Mouse (Mus musculus) natural killer cell, adult 2 months (primary cell): Measurements from ENCODE around the gene Wwox.

Experiments
- DNase-seq, 2 experiments: peaks; one replicate each; pipeline ENCODE4 v3.0.0; 2022; ENCODE audit warnings: low spot score in 2 of 2

Wwox gene

DNA sequence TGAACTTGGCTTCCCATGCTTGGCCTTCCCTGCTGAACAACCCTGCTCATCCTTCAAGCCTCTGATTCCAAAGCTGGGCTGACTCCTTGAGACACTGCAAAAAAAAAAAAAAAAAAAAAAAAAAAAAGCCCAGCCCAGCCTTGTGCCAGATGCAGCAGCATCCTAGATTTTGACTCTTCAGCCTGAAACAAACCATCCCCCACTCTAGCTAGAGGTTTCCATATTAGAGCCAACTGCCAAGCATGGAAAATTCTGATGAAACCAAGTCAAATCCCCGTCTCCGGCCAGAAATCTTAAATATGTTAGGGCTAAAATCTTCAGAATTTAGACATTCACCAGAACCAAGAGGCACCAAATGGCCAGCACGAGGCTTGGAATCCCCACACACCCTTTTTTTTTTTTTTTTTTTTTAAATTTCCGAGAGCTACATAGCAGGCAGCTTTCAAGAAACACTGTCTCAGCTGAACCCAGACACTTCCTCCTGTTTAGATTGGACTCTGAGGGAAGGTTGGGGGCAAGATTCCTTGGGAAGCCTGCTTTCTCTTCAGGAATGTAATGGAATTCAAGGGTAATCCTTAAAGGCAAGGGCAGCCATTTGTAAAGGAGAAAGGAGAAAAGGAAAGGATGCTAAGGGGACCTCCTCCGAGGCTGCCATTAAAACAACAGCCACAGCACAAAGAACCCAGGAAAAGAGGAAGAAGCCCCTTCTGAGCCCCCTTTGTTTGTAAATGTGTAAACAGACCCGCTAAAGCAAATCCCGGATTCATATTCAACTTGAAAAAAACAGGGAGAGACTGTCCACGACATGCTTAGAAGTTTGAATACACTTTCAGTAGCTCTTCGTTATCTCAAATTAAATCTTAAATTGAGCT is 570.7 kb downstream of the Wwox start:
- DNase-seq: no peak

DNA sequence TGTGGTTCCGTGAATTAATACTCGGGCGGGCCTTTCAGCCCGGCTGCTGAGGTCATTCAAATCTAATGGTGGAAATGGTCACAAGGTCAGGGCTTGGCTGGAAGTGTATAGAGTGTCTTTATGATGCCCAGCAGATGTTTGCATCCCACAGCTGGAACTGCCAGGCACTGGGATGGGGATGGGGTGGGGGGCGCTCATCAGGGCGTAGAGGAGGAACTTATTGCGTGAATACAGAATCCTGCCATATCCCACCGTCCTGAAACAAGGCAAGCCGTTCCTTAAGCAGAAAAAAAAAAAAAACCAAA is 571.3 kb downstream of the Wwox start:
- DNase-seq: no peak

DNA sequence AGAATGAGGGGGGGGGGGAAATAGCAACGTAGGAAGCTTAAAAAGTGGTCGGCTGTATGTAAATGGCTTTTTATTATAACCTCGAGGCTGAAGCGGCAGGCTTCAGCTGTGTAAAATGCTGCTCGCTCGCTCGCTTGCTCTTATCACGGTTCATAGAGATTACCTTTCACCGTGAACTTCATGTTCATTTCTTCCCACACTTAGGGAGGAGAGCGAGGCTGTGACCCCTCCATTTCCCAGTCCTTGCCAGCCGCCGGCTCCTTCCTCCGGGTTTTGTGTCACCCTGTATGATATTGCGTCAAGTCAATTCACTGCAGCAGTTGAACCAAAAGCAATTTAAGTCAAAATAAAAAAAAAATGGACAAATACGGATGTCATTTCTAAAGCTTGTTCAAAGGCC is 580.2 kb downstream of the Wwox start:
- DNase-seq: no peak

DNA sequence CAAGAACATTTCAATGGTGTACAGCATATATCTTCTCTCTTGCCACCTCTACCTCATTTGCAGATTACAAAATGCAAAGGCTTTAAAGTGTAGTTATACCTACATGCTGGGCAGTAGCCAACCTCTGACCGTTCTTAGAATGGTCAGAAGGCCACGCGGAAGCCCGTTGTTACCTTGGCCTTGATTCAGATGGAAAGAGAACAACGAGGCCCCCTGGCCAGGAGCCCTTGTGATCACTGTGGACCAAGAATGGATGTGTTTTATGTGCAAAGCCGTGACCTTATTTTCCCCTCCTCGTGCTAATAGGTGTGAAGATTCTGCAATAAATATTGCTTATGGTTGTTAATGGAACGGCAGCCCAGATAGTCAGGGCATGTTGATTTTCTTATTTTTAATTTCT is 582.3 kb downstream of the Wwox start:
- no peak for DNase-seq

DNA sequence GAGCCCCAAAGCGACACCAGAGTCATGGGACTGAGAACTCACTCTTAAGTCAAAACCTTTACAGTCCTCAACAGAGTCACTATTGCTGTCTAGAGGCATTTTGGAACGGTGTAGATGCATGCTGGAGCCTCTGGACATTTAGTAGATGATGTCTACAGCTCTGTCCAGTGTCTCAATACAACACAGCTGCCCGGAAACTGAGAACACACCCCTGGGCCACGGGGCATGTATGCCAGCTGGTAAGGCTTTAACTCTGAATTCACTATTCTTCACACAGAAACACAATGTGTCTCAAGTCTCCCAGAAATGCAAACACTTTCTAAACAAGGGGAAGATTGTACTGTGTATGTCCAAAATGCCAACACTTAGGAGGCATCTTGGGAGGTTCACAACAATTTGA is 584.6 kb downstream of the Wwox start:
- no peak for DNase-seq

DNA sequence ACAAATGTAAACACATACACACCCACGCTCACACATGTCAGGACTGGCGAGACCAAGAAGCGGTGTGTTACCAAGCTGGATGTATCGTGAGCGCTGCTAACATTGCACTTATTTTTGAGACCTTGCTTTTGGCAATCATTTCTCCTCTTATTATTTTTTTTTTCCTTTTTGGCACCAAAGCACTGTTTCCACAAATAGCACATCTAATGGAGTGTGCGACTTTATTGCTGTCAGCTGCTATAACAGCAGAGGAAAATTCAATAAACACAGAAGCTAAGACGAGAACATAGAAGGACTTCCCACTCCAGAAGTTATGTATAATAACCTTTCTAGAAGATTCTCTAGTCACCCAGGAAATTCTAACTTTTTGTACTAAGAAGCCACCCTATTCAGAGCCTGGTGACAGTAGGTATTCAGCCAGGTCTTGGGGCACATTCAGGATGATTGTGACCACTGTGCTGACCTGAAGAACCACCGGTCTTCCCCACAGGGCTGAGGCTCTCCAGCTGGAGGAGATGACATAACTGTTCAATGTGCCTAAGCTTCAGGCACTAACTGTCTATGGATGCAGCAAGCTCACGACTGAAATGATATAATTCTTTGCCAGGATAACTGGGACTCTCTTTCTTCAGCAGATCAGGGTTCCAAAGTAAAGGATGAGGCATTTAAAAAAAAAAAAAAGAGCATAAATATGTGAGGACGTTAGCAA is 586.1 kb downstream of the Wwox start:
- DNase-seq: no peak

DNA sequence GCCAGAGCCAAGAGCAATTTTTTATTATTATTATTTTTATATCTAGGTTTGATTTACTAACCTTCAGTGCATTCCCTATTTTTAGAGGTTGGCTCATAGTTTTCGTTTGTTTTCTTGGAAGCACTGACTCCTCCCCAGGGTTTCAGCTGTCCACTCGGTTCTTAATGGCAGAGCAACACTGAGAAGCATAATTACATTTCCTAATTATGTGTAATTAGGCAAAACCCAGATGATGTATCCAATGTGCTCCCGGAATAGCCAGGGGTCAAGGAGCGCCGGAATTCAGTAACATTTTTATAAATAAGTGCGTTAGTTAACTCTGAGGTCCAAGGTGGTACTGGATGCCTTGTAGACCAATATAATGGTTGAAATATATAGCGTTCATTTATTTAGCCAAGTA is 586.7 kb downstream of the Wwox start:
- DNase-seq: no peak

DNA sequence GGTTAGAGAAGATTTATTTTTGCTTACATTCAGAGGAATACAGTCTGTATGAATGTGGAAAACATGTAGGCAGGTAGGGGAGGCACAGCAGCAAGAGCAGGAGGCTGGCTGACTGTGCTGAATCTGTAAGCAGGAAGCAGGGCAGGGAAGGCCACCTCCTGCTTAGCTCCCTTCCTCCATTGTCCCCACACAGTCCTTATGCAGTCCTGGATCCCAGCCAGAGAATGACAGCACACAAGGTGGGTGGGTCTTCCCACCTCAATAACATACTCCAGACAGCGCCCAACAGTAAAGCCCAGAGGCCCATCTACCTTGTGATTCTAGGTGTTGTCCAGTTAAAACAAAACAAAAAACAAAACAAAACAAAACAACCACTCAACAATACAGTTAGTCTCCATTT is 593.7 kb downstream of the Wwox start:
- DNase-seq: no peak

DNA sequence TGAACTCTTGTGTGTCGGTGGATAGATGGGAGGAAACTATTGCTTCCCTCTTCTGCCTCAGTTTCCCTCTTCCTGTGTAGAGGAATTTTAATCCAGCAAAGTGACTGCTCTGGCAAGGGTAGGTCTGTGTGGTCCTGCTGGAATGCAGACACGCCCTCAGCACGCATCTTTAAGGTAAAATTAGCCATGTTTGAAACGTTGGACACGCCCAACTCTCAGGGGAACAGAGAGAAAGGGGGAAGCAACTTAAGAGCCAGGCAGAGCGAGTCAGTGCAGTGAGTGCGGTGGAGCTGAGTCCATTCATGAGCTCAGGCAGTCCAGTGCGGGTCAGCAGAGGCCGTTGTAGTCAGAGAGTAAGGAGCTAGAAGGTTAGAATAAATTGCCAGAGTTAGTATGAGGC is 596.6 kb downstream of the Wwox start:
- DNase-seq: no peak

DNA sequence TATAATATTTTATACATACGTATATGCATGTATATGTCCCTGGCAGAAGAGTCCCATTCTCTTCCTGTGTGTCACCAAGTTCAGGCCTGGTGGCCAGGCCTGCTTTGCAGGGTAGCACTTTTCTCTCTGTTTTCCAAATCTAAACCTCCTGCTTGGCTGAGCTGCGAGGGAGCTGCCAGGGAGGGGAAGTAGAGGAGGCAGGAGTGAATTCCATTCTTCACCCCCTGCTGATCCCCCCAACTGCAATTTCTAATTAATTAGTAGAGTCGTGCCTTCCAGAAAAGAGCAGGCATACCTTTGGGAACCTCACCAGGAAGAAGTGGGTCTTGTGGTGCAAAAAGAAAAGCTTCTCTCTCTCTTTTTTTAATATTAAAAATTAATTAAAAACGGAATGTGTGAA is 599.0 kb downstream of the Wwox start:
- no peak for DNase-seq

DNA sequence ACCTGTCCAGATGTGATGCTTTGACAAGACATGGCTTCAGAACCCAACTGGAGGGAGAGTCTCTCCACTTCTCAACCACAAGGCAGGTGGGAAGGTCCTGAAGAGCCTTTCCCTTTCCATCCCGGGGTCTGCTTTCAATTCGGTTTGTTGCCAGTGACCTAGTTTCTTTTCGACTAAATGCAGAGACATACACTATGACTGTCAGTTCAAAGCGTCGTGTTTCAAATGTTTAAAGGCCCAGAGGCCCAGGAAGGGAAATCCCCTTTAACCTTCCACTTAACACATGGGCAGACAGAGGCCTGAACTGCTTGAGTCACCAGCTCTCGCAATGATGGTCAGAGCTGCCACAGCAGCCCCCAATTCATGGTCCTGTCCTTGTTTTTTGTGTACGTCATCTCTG is 606.3 kb downstream of the Wwox start:
- DNase-seq: peak; percentile 5

DNA sequence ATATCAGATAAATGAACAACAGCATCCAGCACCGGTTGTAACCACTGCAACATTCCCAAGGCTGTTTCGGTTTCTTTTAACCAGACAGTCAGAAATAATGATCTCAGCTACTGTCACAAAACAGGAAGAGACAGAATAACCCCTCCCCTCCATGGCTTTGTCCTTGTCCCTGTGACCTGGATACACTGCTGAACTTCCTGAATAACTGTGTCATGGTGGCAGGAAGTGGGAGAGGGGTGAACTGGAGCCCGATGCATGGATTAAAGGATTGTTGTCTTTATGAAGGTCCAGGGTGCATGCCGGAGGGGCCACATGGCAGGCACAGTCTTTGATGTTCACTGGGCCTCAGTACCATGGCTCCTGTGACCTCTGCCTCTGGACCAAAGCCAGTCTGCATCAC is 607.0 kb downstream of the Wwox start:
- DNase-seq: no peak

DNA sequence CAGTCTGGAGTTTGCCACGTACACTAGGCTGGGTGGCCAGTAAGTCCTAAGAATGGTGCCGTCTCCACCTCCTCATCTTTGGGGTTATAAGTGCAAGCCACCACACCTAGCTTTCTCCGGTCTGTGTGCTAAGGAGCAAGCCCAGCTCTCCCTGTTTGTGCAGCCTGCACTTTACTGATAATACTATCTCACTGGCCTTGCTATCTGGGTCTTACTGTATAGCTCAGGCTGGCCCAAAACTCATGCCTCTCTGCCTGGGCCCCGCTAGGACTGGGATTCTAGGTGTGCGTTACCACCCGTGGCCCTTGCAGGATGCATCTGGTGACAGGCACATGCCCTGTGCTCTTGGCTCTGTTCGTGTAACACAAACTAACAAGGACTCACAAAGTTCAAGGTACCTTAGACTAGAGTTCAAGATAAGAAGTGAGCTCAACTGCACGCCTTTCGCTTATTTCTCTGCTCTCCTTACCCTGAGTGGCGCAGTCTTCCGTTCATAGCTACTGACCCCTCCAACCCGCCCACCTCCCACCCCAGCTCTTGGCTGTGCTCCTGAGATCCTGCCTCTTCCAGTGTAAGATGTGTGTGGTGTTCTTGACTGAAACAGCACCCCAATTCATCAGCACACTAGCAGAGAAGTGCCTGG is 618.9 kb downstream of the Wwox start:
- DNase-seq: no peak

DNA sequence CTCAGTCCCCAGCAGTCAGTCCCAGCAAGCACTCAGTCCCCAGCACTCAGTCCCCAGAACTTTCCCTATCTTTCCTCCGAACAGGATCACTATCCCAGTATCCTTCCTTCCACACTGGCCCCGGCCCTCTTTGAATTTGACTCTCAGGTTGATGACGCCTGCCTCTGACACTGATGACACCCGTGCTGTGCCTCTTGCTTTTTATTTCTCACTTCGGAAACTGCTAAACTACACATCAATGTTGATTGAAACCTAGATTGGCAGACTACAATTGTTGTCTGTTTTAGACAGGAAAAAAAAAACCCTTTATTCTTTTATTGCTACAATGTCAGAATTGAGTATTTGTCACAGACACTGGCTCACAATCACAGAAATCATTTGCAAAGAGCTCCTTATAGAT is 624.2 kb downstream of the Wwox start:
- no peak for DNase-seq

DNA sequence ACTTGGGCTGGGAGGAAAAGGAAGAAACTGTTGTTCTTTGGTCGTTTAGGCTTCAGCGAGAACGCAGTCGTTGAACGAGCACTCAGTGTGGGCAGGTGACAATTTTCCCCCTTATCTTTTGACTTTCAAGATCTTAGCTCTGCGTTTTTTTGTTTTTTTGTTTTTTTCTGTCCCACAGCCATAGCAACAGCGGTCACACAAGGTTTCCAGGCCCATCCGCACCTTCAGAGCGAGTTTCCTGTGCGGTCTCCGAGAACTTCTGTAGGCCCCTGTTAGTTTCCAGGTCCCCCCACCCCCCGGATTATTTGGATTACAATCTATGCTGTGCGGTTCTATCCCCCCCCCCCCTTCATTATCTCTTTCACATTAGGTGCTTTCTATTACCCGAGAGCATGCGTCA is 625.2 kb downstream of the Wwox start:
- no peak for DNase-seq

DNA sequence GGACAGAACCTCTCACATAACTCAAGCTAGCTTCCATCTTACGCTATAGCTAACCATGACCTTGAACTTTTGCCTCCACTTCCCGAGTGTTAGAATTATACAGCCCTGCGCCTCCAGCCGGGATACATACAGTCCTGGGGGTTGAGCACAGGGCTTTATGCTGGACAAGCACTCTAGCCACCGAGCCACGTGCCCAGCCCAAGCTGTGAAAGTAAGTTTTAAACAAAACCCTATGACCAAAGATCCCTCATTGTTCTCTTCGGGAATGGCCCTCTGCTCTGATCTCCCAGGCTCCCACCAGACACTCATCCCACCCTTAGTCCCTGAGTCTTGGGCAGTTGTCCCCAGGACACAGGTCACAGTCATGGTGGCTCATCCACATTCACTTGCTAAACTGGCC is 625.9 kb downstream of the Wwox start:
- DNase-seq: no peak

DNA sequence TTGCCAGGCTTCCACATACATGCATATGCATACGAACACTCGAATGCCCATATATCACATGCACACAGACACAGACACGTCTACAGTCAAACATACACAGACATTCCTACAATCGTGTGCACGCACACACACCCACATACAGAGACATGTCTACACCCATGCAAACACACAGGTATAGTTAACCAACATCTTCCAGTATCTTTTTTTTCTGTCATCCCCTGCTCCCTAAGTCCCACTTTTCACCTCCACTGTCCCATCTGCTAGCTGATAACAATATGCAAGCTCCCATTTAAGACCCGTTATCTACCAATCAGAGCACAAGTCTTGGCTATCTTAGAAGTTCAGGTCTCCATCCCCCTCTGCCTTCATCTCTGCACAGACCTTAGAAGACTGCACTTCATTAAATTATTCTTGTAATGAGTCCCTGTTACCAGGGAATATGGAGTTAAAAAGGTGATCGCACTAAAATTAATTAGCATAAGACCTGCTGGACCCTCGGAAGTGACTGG is 627.1 kb downstream of the Wwox start:
- no peak for DNase-seq

DNA sequence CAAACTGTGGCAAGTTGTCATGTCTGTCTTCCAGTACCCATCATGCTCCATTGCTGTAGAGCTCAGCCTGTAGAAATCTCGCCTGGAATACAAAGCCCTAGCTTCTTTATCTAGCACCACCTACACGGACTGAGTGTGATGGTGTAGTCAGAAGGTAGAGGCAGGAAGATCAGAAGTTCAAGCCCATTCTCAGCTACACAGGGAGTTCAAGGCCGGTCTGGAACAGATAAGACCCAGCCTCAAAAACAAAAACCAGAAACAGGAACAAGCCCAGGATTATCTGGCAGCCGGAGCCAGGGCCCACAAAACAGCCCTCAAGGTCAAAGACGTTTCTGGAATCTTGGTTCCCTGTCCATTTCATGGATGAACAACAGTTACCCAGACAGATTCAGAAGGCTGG is 629.3 kb downstream of the Wwox start:
- no peak for DNase-seq

DNA sequence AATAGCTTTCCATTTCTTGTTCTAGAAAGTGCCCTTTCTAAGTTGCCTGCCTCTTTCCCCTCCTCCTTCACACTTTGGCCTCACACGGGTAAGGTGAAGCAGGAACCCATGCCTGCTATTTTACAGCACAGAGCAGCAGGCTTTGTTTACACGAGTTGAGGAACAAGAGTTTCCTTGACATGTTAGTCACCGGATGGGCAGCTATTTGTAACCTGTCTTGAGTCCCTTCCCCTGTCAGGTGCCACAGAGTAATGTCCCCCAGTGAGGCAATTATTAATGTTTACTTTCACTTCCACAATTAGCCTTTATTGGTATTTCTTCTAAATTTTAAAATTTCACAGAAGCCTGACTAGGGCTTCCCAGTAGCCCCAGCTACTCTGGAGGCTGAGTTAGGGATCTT is 630.8 kb downstream of the Wwox start:
- peak; percentile 11 to 34 for DNase-seq

DNA sequence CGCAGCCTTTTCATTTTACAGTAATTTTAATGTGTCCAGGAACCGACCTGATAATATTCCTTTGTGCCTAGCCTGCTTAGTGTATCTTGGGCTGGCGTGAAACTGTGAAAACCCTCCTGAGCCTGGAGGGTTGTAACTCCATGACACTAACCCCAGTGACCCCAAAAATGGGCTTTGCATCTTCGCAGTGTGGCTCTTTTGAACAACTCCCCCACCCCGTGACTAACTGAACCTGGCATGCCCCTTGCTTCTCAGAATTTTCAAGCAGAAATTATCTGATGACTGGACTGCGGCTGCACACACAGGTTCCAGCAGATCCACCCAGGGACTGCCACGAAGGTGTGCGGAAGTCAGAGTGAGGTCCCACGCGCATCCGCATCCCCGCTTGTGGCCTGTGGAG is 631.8 kb downstream of the Wwox start:
- DNase-seq: no peak

DNA sequence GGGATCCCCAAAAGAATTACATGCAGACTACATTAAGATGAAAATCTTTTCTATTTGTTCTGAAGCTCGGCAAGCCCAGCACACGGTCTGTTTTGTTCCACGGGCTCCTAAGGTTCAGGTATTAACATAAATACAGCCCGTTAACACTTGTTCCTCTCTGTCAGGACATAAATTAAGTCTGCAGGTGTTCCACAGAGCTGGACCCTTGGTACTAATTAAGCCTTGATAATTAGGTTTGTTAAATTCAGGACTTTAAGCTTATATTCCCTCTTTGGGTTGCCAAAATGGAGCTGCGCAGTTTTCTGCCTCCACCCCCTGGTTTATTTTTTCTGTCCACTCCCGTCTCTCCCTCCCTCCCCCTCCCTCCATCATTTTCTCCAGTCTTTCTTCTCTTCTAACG is 638.8 kb downstream of the Wwox start:
- no peak for DNase-seq

DNA sequence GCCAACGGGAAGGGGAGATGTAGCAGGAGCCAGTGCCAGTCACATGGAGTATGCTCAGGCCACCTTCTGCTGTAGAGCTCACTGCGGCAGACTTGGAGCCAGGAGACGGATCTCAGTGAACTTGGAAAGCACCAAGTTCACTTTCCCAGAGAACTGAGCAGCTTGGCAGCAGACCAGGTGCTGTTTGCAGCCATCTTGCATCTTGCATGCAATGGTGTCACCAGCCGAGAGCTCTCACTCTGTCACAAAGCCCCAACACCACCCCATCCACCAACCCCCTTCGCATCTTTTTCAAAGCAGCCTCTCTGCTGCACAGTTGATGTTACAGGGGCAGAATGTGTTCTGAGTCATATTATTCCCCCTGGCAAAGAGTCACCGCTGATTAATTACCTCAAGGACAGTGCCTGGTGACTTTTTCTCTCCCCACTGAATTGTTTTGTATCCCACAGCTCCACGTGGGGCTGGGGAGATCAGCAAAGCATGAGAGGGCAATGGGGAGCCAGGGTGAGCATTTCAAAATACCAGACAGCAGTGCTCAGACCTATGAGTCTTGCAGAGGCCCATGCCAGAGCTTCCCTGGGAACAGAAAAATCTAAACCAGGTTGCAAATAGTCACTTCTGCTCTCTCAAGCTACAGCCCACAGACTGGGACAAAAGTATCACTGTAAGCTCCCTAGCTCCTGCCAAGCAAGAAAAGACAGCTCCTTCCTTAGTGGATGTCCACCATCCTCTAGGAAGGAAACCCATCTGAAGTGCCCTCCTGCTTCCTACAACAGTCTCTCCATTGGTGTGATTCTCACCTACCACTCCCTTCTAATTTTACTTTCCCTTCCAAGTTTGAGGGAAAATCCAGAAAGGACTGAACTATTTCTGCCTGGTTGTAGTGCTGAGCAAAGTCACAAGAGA is 642.1 kb downstream of the Wwox start:
- no peak for DNase-seq
